Comparison of ENCODE assay signal across 19 mouse cellular contexts in genomic region chr12:3547911-3548310, GRCm38 (mm10). TPM values are rescaled to one million over a fixed set of nuclear protein-coding genes. Genes with fewer than 3 reads are reported as not detected.
A peak's percentile ranks its signal among the peaks of the same experiment; 100 is the strongest.
DNase-seq lines count a peak whose midpoint lies in the region; ATAC-seq and TF ChIP-seq lines count a peak whose summit lies in the region.
"Had no signal": no experiment of that assay in that cellular context is flagged by ENCODE, and none has a peak within 500 bp of the region (broad histone marks: within the 10 kb centered on the region; RNA-seq: fewer than 3 reads in every experiment).

No protein-coding gene starts in this region.

- WGBS in heart, embryonic 10.5 days, result 61% methylated on average over 3 of the region's 3 CpGs
- 60% methylated on average over 3 of the region's 3 CpGs for WGBS in heart, embryonic 11.5 days (ENCODE audit: insufficient replicate concordance)
- 75% methylated on average over 3 of the region's 3 CpGs for WGBS in hindbrain, embryonic 16.5 days

- no peak overlapping the region for H3K27ac ChIP-seq in heart, embryonic 10.5 days
- no peak overlapping the region for H3K27ac ChIP-seq in heart, embryonic 11.5 days (ENCODE audit: low read depth, low read length)
- peak overlapping the region; percentile 87; the same call in 1 of the 2 replicates for H3K27ac ChIP-seq in left cerebral cortex, adult 2 months
- no peak overlapping the region for H3K27ac ChIP-seq in hindbrain, embryonic 16.5 days (ENCODE audit: low read depth, low read length)
- H3K27ac ChIP-seq: embryonic facial prominence, embryonic 12.5 days; forebrain, embryonic 15.5 days; hindbrain, embryonic 12.5 days had no signal

- intact Hi-C loops in left cerebral cortex, adult 2 months (cut with DNase I), result loop anchor here (2.0 kb wide), 1 partner anchor 21 kb away; no protein-coding TSS in a partner anchor

- no peak overlapping the region for H3K4me2 ChIP-seq in heart, embryonic 11.5 days
- H3K4me2 ChIP-seq in hindbrain, embryonic 16.5 days (ENCODE audit: low read length), result no peak overlapping the region
- H3K4me2 ChIP-seq: embryonic facial prominence, embryonic 12.5 days; forebrain, embryonic 15.5 days; hindbrain, embryonic 12.5 days had no signal

- H3K27me3 ChIP-seq in heart, embryonic 10.5 days (ENCODE audit: insufficient read depth, poor library complexity, severe bottlenecking), result no peaks in the 10 kb centered on the region
- H3K27me3 ChIP-seq in heart, embryonic 11.5 days (ENCODE audit: control insufficient read depth, insufficient read depth, low read length), result no peaks in the 10 kb centered on the region
- no peaks in the 10 kb centered on the region for H3K27me3 ChIP-seq in hindbrain, embryonic 16.5 days (replicated peaks; ENCODE audit: control insufficient read depth, insufficient read depth, low read length)
- H3K27me3 ChIP-seq: CH12.LX; embryonic facial prominence, embryonic 12.5 days; forebrain, embryonic 15.5 days; hindbrain, embryonic 12.5 days had no signal

- H3K4me1 ChIP-seq in heart, embryonic 10.5 days, result peaks cover 29% of the 10 kb centered on the region
- peaks cover 13% of the 10 kb centered on the region; the same call in 1 of the 2 replicates for H3K4me1 ChIP-seq in heart, embryonic 11.5 days (ENCODE audit: control insufficient read depth, insufficient read depth, low read length)
- no peaks in the 10 kb centered on the region for H3K4me1 ChIP-seq in hindbrain, embryonic 16.5 days (ENCODE audit: control insufficient read depth, insufficient read depth, low read depth, low read length)

- no peak for ATAC-seq in heart, embryonic 11.5 days (replicated peaks; ENCODE audit: insufficient number of reproducible peaks, low FRiP score, low TSS enrichment)
- no peak for ATAC-seq in hindbrain, embryonic 16.5 days
- ATAC-seq: forebrain, embryonic 15.5 days had no signal

- no peak overlapping the region for H3K9ac ChIP-seq in heart, embryonic 11.5 days (ENCODE audit: low read depth, low read length)
- H3K9ac ChIP-seq in hindbrain, embryonic 16.5 days (ENCODE audit: low read depth, low read length), result no peak overlapping the region
- H3K9ac ChIP-seq: embryonic facial prominence, embryonic 12.5 days; forebrain, embryonic 15.5 days; hindbrain, embryonic 12.5 days had no signal

- no peaks in the 10 kb centered on the region for H3K9me3 ChIP-seq in heart, embryonic 10.5 days
- H3K9me3 ChIP-seq in heart, embryonic 11.5 days (replicated peaks; ENCODE audit: control insufficient read depth, low read length), result no peaks in the 10 kb centered on the region
- H3K9me3 ChIP-seq in hindbrain, embryonic 16.5 days (ENCODE audit: control insufficient read depth, low read length), result no peaks in the 10 kb centered on the region
- H3K9me3 ChIP-seq: embryonic facial prominence, embryonic 12.5 days; forebrain, embryonic 15.5 days; G1E; hindbrain, embryonic 12.5 days had no signal

- peak; percentile 74 for DNase-seq in heart, embryonic 10.5 days (ENCODE audit: low spot score)
- no peak for DNase-seq in left cerebral cortex, adult 2 months (ENCODE audit: extremely low spot score in 1 of 2, low spot score in 2 of 2)
- DNase-seq in left cerebral cortex, adult 11 months (ENCODE audit: low spot score), result no peak
- peak; percentile 47 for DNase-seq in 416B (ENCODE audit: low read depth)
- DNase-seq in Muller cell, postnatal 12 days (ENCODE audit: inconsistent ontology term), result peak; percentile 30
- DNase-seq in right cerebral cortex, postnatal 36 days (ENCODE audit: low spot score in 2 of 2), result no peak
- DNase-seq: adrenal gland, postnatal 10 days; cerebellum, adult 11 months; cerebellum, adult 8-10 months; cerebellum, postnatal 14 days; gastrocnemius, postnatal 36 days; heart, postnatal 4 days had no signal

- TF ChIP-seq CTCF in left cerebral cortex, adult 2 months (IDR thresholded peaks at IDR 0.05), result no peak

- no peaks in the 10 kb centered on the region for H3K36me3 ChIP-seq in heart, embryonic 10.5 days
- H3K36me3 ChIP-seq in heart, embryonic 11.5 days (ENCODE audit: control insufficient read depth, insufficient read depth, low read length), result no peaks in the 10 kb centered on the region
- H3K36me3 ChIP-seq in hindbrain, embryonic 16.5 days (ENCODE audit: control insufficient read depth, insufficient read depth, low read length), result no peaks in the 10 kb centered on the region
- H3K36me3 ChIP-seq: embryonic facial prominence, embryonic 12.5 days; forebrain, embryonic 15.5 days; G1E; hindbrain, embryonic 12.5 days had no signal

- no peak overlapping the region for H3K4me3 ChIP-seq in heart, embryonic 10.5 days
- no peak overlapping the region for H3K4me3 ChIP-seq in heart, embryonic 11.5 days (ENCODE audit: low read depth, low read length)
- no peak overlapping the region for H3K4me3 ChIP-seq in left cerebral cortex, adult 2 months
- no peak overlapping the region for H3K4me3 ChIP-seq in hindbrain, embryonic 16.5 days (ENCODE audit: low read length)
- H3K4me3 ChIP-seq: embryonic facial prominence, embryonic 12.5 days; forebrain, embryonic 15.5 days; hindbrain, embryonic 12.5 days had no signal

RNA-seq across cellular contexts. Expression of gene Dtnb, which starts 24.3 kb away (rescaled TPM):
- polyA plus RNA-seq in heart, embryonic 10.5 days (2016; fragmentation: Nextera tagmentation; extraction: Ambion mirVana), result 20.3 and 28.7 TPM in 2 replicates
- polyA plus RNA-seq in heart, embryonic 11.5 days (2014; fragmentation: Nextera tagmentation; extraction: Ambion mirVana), result 22.6 and 26.7 TPM in 2 replicates
- 100 to 1,000 TPM; 106 to 115 TPM for total RNA-seq in left cerebral cortex, adult 2 months (2021)
- polyA plus RNA-seq in hindbrain, embryonic 16.5 days (2015; fragmentation: Nextera tagmentation; extraction: Ambion mirVana), result 47.6 and 50.6 TPM in 2 replicates
- polyA plus RNA-seq: G1E had no signal

Comparison
In these comparisons a context has a peak if more than half of its experiments do, and no peak if none do; other contexts are left out.
1. DNase-seq: peak in heart, embryonic 10.5 days (single experiment), 416B (single experiment) and Muller cell, postnatal 12 days (single experiment); none in left cerebral cortex, adult 2 months (0 of 2), left cerebral cortex, adult 11 months (single experiment) and right cerebral cortex, postnatal 36 days (0 of 2).